Mouse (Mus musculus): ENCODE measurements around the gene Prkg1. TPM values are rescaled to one million over a fixed set of nuclear protein-coding genes. Genes with fewer than 3 reads are reported as not detected.

Gene Prkg1
- polyA plus RNA-seq, 1 experiment from 2014 or later = 10.3 TPM

DNA sequence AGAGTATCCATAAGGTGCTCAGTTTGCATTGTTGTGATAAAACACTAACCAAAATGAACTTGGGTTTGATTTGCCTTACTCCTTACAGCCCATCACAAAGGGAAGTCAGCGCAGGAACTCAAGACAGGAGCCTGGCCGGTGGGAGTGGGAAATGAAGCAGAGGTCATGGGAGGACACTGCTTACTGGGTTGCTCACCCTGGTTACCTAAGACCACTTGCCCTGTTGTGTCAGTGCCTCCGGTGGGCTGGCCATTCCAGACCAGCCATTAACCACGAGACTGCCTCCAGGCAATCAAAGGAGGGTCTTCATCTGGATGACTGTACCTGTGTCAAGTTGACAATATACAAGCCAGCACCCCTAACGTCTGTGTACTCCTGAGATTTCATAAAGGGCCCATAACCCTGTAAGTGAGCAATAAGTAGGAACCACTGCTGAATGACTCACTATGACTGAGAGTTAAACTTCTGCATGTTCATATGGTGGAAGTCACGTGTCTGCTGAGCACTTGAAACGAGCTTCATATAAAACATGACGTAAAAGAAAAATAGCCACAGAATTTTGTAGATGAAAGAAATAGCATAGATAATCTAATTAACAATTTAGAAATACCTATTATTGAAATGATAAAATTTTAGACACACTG, 587.4 kb downstream of the Prkg1 start:
- no peak overlapping the region for H3K4me3 ChIP-seq (ENCODE audit: low read depth, low read length)
- no peaks in the 10 kb centered on the region for H3K36me3 ChIP-seq (ENCODE audit: control insufficient read depth, insufficient read depth, low read length)
- H3K4me1 ChIP-seq (ENCODE audit: control insufficient read depth, insufficient read depth, low read length) = no peaks in the 10 kb centered on the region
- H3K27me3 ChIP-seq (ENCODE audit: control insufficient read depth, insufficient read depth, low read length) = no peaks in the 10 kb centered on the region
- H3K9ac ChIP-seq (replicated peaks; ENCODE audit: low read depth, low read length) = no peak overlapping the region
- H3K9me3 ChIP-seq (ENCODE audit: control insufficient read depth, low read length) = no peaks in the 10 kb centered on the region
- H3K4me2 ChIP-seq (ENCODE audit: low read depth, low read length) = no peak overlapping the region
- no peak overlapping the region for H3K27ac ChIP-seq (ENCODE audit: low read depth, low read length)
- WGBS = 90% methylated on average over 8 of the region's 8 CpGs
- ATAC-seq (ENCODE audit: low read depth) = no peak

DNA sequence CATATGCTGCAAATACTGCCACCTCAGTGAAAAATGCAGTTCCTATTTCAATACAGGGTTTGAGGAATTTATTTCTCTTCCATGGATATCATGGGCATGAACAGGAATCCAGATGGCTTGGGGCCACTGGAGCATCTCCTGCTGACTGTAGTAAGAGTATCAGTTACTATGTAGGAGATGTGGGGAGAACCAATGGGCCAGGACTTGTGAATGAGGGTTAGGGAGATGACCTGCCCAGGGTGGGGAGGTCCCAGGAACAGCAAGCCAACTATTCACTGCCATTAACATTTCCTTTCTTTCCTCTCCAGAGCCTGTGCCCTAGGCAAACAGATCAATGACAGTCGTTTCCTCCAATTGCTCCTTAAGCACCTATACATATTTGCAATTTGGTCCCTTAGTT, 593.8 kb downstream of the Prkg1 start:
- 25% methylated on average over 1 of the region's 1 CpGs for WGBS
- Histone ChIP-seq H3K36me3 (ENCODE audit: control insufficient read depth, insufficient read depth, low read length) (no peaks in the 10 kb centered on the region), H3K9me3 (ENCODE audit: control insufficient read depth, low read length) (no peaks in the 10 kb centered on the region), H3K4me1 (ENCODE audit: control insufficient read depth, insufficient read depth, low read length) (no peaks in the 10 kb centered on the region), H3K27me3 (ENCODE audit: control insufficient read depth, insufficient read depth, low read length) (no peaks in the 10 kb centered on the region), H3K4me2 (ENCODE audit: low read depth, low read length) (no peak overlapping the region), H3K27ac (ENCODE audit: low read depth, low read length) (no peak overlapping the region), H3K9ac (replicated peaks; ENCODE audit: low read depth, low read length) (no peak overlapping the region), H3K4me3 (ENCODE audit: low read depth, low read length) (no peak overlapping the region)
- ATAC-seq (ENCODE audit: low read depth) = no peak

DNA sequence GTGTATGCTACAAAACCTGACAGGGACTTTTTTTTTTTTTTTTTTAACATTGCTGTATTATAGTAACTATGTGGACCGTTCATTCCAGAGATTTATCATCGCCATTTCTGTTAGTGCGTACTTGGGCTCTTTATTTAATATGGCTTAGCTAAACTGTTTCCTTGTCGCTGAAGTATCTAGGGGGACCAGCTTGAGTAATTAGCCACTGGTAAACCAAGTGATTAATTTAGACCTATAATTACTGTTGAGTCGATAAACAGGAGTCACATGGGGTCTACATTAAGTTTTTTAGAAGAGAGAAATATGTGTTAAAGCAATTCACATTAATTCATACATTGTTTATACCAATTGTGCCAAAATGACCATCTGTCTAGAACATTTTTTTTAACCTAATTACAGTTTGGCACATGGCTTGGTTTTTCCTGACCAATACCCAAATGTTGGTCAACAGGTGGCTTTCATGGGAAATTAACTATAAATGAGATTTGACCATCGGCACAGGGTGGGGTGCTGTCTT, 605.8 kb downstream of the Prkg1 start:
- no peaks in the 10 kb centered on the region for H3K27me3 ChIP-seq (ENCODE audit: control insufficient read depth, insufficient read depth, low read length)
- H3K9ac ChIP-seq (replicated peaks; ENCODE audit: low read depth, low read length) = no peak overlapping the region
- no peaks in the 10 kb centered on the region for H3K9me3 ChIP-seq (ENCODE audit: control insufficient read depth, low read length)
- no peak for ATAC-seq (ENCODE audit: low read depth)
- 77% methylated on average over 6 of the region's 6 CpGs for WGBS
- H3K4me2 ChIP-seq (ENCODE audit: low read depth, low read length) = no peak overlapping the region
- no peak overlapping the region for H3K27ac ChIP-seq (ENCODE audit: low read depth, low read length)
- H3K4me1 ChIP-seq (ENCODE audit: control insufficient read depth, insufficient read depth, low read length) = no peaks in the 10 kb centered on the region
- no peak overlapping the region for H3K4me3 ChIP-seq (ENCODE audit: low read depth, low read length)
- H3K36me3 ChIP-seq (ENCODE audit: control insufficient read depth, insufficient read depth, low read length) = no peaks in the 10 kb centered on the region

DNA sequence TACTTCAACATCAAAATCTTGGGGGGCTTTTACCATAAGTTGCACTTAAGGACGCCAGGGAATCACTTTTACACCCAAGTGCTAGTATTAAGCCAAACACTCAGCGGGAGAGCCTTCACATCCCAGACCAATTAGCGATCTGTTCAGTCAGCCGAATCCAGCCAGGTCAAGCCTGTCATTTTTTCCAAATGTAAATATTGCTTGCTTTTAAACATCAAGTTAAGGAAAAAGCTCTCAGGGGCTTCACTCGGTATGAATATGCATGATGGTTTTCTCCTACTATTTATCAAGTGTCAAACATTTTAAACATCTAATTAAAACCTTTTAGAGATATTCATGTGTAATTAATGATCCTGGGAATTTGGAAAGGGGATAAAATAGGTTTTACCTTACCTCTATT, 611.4 kb downstream of the Prkg1 start:
- Histone ChIP-seq H3K9me3 (ENCODE audit: control insufficient read depth, low read length) (no peaks in the 10 kb centered on the region), H3K9ac (replicated peaks; ENCODE audit: low read depth, low read length) (no peak overlapping the region), H3K4me3 (ENCODE audit: low read depth, low read length) (no peak overlapping the region), H3K4me2 (ENCODE audit: low read depth, low read length) (no peak overlapping the region), H3K27ac (ENCODE audit: low read depth, low read length) (no peak overlapping the region), H3K4me1 (ENCODE audit: control insufficient read depth, insufficient read depth, low read length) (no peaks in the 10 kb centered on the region), H3K27me3 (ENCODE audit: control insufficient read depth, insufficient read depth, low read length) (no peaks in the 10 kb centered on the region), H3K36me3 (ENCODE audit: control insufficient read depth, insufficient read depth, low read length) (no peaks in the 10 kb centered on the region)
- WGBS = 49% methylated on average over 5 of the region's 5 CpGs
- ATAC-seq (ENCODE audit: low read depth) = no peak

DNA sequence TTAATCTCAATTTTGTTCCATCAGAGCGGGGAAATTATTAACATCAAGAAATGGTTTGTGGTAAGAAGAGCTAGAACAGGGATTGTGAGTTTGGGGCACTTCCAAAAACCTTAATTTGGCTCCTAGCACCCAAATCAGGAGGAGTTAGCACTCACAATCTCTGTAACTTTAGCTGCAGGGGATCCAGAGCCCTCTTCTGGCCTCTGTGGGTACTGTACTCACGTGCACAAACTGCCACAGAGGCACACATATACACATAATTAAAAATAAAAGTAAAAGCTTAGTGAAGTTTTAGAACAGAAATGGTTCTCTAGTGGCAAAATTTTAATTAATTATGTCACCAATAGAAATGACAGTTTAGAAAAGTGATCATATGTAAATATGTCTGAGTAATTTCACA, 614.9 kb downstream of the Prkg1 start:
- Histone ChIP-seq H3K4me3 (ENCODE audit: low read depth, low read length) (no peak overlapping the region), H3K9me3 (ENCODE audit: control insufficient read depth, low read length) (no peaks in the 10 kb centered on the region), H3K27me3 (ENCODE audit: control insufficient read depth, insufficient read depth, low read length) (no peaks in the 10 kb centered on the region), H3K36me3 (ENCODE audit: control insufficient read depth, insufficient read depth, low read length) (no peaks in the 10 kb centered on the region), H3K27ac (ENCODE audit: low read depth, low read length) (no peak overlapping the region), H3K4me2 (ENCODE audit: low read depth, low read length) (no peak overlapping the region), H3K9ac (replicated peaks; ENCODE audit: low read depth, low read length) (no peak overlapping the region), H3K4me1 (ENCODE audit: control insufficient read depth, insufficient read depth, low read length) (no peaks in the 10 kb centered on the region)
- ATAC-seq (ENCODE audit: low read depth) = no peak
- 93% methylated on average over 2 of the region's 2 CpGs for WGBS

DNA sequence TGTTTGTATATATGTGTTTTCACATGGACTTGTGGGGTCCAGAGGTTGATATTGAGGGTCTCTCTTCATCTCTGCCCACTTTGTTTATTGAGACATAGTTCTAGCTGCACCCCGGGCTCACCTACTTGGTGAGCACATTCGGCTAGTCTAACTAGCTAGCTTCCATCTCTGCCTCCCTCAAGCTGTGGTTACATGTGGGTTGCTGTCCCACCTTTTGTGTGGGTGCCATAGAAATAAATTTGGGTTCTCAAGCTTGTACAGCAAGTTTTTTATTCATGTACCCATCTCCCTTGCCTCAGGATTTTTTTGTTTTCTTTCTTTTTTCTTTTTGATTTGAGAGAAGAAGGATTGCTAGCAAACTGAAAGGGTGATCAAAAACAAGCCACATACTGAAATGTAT, 617.4 kb downstream of the Prkg1 start:
- Histone ChIP-seq H3K36me3 (ENCODE audit: control insufficient read depth, insufficient read depth, low read length) (no peaks in the 10 kb centered on the region), H3K27ac (ENCODE audit: low read depth, low read length) (no peak overlapping the region), H3K9me3 (ENCODE audit: control insufficient read depth, low read length) (no peaks in the 10 kb centered on the region), H3K4me3 (ENCODE audit: low read depth, low read length) (no peak overlapping the region), H3K9ac (replicated peaks; ENCODE audit: low read depth, low read length) (no peak overlapping the region), H3K4me1 (ENCODE audit: control insufficient read depth, insufficient read depth, low read length) (no peaks in the 10 kb centered on the region), H3K4me2 (ENCODE audit: low read depth, low read length) (no peak overlapping the region), H3K27me3 (ENCODE audit: control insufficient read depth, insufficient read depth, low read length) (no peaks in the 10 kb centered on the region)
- WGBS = 91% methylated on average over 2 of the region's 2 CpGs
- no peak for ATAC-seq (ENCODE audit: low read depth)

DNA sequence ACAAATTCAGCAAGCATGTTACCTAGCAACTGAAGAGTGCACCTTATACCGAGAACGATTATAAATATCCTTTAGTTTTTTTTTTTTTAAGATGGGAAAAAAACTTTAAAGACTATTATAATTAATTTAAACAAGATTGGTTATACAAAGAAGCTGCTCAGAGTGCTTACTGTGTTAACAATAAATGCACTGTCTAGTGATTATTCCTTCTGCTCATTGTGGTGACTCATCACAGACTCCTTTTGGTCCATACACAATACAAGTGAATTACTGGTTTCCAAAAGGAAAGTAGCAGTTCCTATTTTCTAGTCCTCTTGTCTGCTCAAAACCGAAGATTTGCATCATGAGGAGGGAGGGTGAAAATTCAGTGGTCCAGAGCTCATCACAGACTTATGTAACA, 618.7 kb downstream of the Prkg1 start:
- 64% methylated on average over 3 of the region's 3 CpGs for WGBS
- Histone ChIP-seq H3K27ac (ENCODE audit: low read depth, low read length) (no peak overlapping the region), H3K4me2 (ENCODE audit: low read depth, low read length) (no peak overlapping the region), H3K4me3 (ENCODE audit: low read depth, low read length) (no peak overlapping the region), H3K9ac (replicated peaks; ENCODE audit: low read depth, low read length) (no peak overlapping the region), H3K27me3 (ENCODE audit: control insufficient read depth, insufficient read depth, low read length) (no peaks in the 10 kb centered on the region), H3K9me3 (ENCODE audit: control insufficient read depth, low read length) (no peaks in the 10 kb centered on the region), H3K36me3 (ENCODE audit: control insufficient read depth, insufficient read depth, low read length) (no peaks in the 10 kb centered on the region), H3K4me1 (ENCODE audit: control insufficient read depth, insufficient read depth, low read length) (no peaks in the 10 kb centered on the region)
- ATAC-seq (ENCODE audit: low read depth) = no peak

DNA sequence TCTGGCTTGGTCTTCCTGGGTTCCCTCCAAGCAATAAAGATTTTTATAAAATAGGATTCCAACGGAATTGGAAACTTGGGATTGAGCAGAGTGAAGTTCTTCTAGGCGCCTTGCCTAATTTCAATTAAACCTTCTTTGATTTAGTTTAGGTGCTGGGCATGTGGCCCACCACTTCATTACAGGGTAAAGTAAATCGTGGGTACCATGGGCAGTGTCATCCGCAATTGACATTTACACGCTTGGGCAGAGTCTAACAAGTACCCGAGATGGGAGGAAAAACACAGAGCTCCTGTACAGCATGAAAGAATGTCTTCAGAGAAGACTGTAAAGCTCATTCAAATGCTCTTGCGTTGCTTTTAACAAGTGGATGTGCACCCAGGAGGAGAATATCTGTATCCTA, 622.9 kb downstream of the Prkg1 start:
- no peak overlapping the region for H3K4me2 ChIP-seq (ENCODE audit: low read depth, low read length)
- H3K9me3 ChIP-seq (ENCODE audit: control insufficient read depth, low read length) = no peaks in the 10 kb centered on the region
- no peaks in the 10 kb centered on the region for H3K27me3 ChIP-seq (ENCODE audit: control insufficient read depth, insufficient read depth, low read length)
- ATAC-seq (ENCODE audit: low read depth) = no peak
- no peak overlapping the region for H3K4me3 ChIP-seq (ENCODE audit: low read depth, low read length)
- 80% methylated on average over 7 of the region's 7 CpGs for WGBS
- H3K4me1 ChIP-seq (ENCODE audit: control insufficient read depth, insufficient read depth, low read length) = no peaks in the 10 kb centered on the region
- H3K9ac ChIP-seq (replicated peaks; ENCODE audit: low read depth, low read length) = no peak overlapping the region
- H3K36me3 ChIP-seq (ENCODE audit: control insufficient read depth, insufficient read depth, low read length) = no peaks in the 10 kb centered on the region
- no peak overlapping the region for H3K27ac ChIP-seq (ENCODE audit: low read depth, low read length)

DNA sequence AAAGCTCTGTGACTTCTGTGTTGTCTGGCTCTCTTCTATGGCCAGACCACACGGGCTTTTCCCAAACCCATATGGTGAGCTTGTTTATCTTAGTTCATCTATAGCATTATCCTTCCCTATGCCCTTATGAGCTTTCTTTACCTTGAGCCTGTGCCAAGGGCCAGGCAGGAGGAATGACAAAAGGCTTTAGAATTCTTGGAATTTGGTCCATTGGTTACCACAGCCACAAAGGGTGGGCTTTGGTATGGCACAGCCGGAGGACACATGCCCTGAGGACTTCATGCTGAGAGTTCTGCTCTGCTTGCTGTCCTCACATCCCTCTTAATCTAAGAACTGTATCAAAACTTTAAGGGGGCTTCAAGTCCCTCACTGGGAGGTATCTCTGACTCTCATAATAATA, 628.5 kb downstream of the Prkg1 start:
- Histone ChIP-seq H3K4me1 (ENCODE audit: control insufficient read depth, insufficient read depth, low read length) (no peaks in the 10 kb centered on the region), H3K4me2 (ENCODE audit: low read depth, low read length) (no peak overlapping the region), H3K36me3 (ENCODE audit: control insufficient read depth, insufficient read depth, low read length) (no peaks in the 10 kb centered on the region), H3K27me3 (ENCODE audit: control insufficient read depth, insufficient read depth, low read length) (no peaks in the 10 kb centered on the region), H3K9ac (replicated peaks; ENCODE audit: low read depth, low read length) (no peak overlapping the region), H3K9me3 (ENCODE audit: control insufficient read depth, low read length) (no peaks in the 10 kb centered on the region), H3K27ac (ENCODE audit: low read depth, low read length) (no peak overlapping the region), H3K4me3 (ENCODE audit: low read depth, low read length) (no peak overlapping the region)
- 0 out of 2 replicates have a peak, but pooled peaks have one; percentile 24 for ATAC-seq (ENCODE audit: low read depth)
- WGBS = 18% methylated on average over 2 of the region's 2 CpGs
